Mouse (Mus musculus) G1E (cell line): ENCODE results near the gene C2cd3.

Experiments used
- CTCF ChIP-seq: IDR thresholded peaks from 2 replicates; pipeline ENCODE4 v1.5.1; 2012; ENCODE audit warnings: low read depth, low read length, inconsistent platforms, mixed read lengths
- GATA1 ChIP-seq: IDR thresholded peaks from 2 replicates; pipeline ENCODE4 v1.6.1; 2012; ENCODE audit warnings: borderline replicate concordance, low read length, inconsistent platforms, mixed read lengths
- GATA2 ChIP-seq: IDR thresholded peaks from 2 replicates; pipeline ENCODE4 v1.6.1; 2012; ENCODE audit warnings: low read depth, low read length, inconsistent platforms, borderline replicate concordance
- POLR2AphosphoS5 ChIP-seq: IDR thresholded peaks from 2 replicates; pipeline ENCODE4 v1.6.1; 2012; ENCODE audit warnings: low read depth, low read length, inconsistent platforms; ENCODE audit not compliant: insufficient replicate concordance

DNA sequence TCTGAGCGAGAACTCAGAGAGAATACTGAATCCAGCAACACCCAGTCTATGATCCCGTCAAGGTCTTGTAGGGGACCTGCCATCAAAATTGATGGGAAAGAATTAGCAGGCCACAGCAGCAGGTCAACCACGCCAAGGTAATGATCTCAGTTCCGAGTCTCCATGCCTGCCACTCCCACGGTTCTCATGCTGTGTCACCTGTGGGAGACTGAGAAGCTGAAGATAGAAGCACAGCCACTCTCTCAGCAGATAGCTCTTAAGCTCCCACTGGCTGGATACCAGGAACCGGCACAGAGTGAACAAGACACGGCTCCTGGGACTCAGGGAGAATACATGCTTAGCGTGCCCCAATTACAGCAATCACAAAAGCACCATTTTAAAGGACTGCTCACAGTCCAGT, 18.1 kb downstream of the C2cd3 start:
- TF ChIP-seq CTCF (no peak), GATA1 (no peak), GATA2 (no peak), POLR2AphosphoS5 (no peak)
